Mouse (Mus musculus) liver, embryonic 11.5 days (tissue): ENCODE results near the gene Fbp2. TPM values are rescaled to one million over a fixed set of nuclear protein-coding genes. Genes with fewer than 3 reads are reported as not detected.
"Not testable (repeated sequence)": the region's sequence is repeated elsewhere in the genome, so short reads cannot be mapped to it uniquely, and the experiment has no call there.

ENCODE experiments used
- ATAC-seq: fragments of 200-750 bp; cut with Nextera tagmentation; replicated peaks from 2 replicates; pipeline ENCODE4 v1.8.0; 2017; ENCODE audit warnings: moderate number of reproducible peaks, mild to moderate bottlenecking, moderate TSS enrichment, moderate library complexity; ENCODE audit not compliant: low FRiP score
- DNase-seq: peaks from one replicate; pipeline ENCODE4 v3.0.0-alpha.2; 2017; ENCODE audit warnings: low spot score
- H3K27ac ChIP-seq: fragments of 300-500 bp; sonication (generic); 2 replicates; pipeline ENCODE4 v1.5.1; 2014; ENCODE audit warnings: mild to moderate bottlenecking, low read depth, low read length, control low read depth
- H3K27me3 ChIP-seq: fragments of 300-500 bp; sonication (generic); replicated peaks from 2 replicates; pipeline ENCODE4 v1.6.1; 2014; ENCODE audit warnings: low read length, mixed read lengths; ENCODE audit not compliant: control insufficient read depth, insufficient read depth
- H3K36me3 ChIP-seq: fragments of 300-500 bp; sonication (generic); 2 replicates; pipeline ENCODE4 v1.6.1; 2014; ENCODE audit warnings: mild to moderate bottlenecking, low read length, moderate library complexity, mixed read lengths; ENCODE audit not compliant: control insufficient read depth, insufficient read depth
- H3K4me1 ChIP-seq: fragments of 300-500 bp; sonication (generic); replicated peaks from 2 replicates; pipeline ENCODE4 v1.6.1; 2014; ENCODE audit warnings: low read length, mixed read lengths; ENCODE audit not compliant: control insufficient read depth, insufficient read depth
- H3K4me2 ChIP-seq: fragments of 300-500 bp; sonication (generic); 2 replicates; pipeline ENCODE4 v1.6.1; 2014; ENCODE audit warnings: mild to moderate bottlenecking, control low read depth, moderate library complexity
- H3K4me3 ChIP-seq: fragments of 300-500 bp; sonication (generic); 2 replicates; pipeline ENCODE4 v1.5.1; 2014; ENCODE audit warnings: low read depth, low read length, control low read depth
- H3K9ac ChIP-seq: fragments of 300-500 bp; sonication (generic); 2 replicates; pipeline ENCODE4 v1.6.1; 2014; ENCODE audit warnings: low read depth, low read length, control low read depth
- H3K9me3 ChIP-seq: fragments of 300-500 bp; sonication (generic); 2 replicates; pipeline ENCODE4 v1.6.1; 2016; ENCODE audit warnings: low read length, inconsistent platforms, mixed read lengths; ENCODE audit not compliant: control insufficient read depth
- WGBS: fragments of 180-500 bp; shearing (Covaris S2); extraction: QIAGEN DNeasy Blood & Tissue Kit; methylation state at CpG from one replicate; pipeline ENCODE4 v1.1.7; 2014; 5-methylcytosine and 5-hydroxymethylcytosine counted together
- polyA plus RNA-seq: library from polyadenylated mRNA; unstranded; fragments of >200 nt; fragmentation: Nextera tagmentation; extraction: Ambion mirVana; gene quantifications from 2 replicates; pipeline ENCODE4 v1.2.1, GENCODE M21; 2014

The Fbp2 gene
- polyA plus RNA-seq, 1 experiment from 2014 or later = not detected

DNA sequence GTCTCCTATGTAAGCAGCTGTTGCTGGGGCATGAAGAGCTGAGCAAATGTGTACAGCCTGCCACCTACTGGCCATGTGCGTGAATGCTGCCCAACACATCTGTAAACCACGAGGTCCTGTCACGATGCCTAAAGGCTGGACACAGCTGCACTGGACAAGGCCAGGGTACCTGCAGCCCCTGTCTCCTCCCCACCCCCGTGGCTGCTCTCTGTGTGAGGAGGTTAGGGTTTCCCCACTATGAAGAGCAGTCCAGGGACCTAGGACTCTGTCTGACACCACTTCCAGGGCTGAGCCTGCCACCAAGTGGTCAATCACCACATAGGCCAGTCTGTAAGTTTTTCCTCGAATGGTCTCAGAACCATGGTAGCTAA lies 1.9 kb downstream of the Fbp2 start:
- peak overlapping the region; percentile 21 for H3K4me3 ChIP-seq
- peak overlapping the region; percentile 64 for H3K4me2 ChIP-seq
- DNase-seq (peak; percentile 81), ATAC-seq (peak; percentile 86)
- H3K27ac ChIP-seq = no peak overlapping the region
- no peaks in the 10 kb centered on the region for H3K36me3 ChIP-seq
- no peaks in the 10 kb centered on the region for H3K9me3 ChIP-seq
- no peaks in the 10 kb centered on the region for H3K27me3 ChIP-seq
- 3% methylated on average over 5 of the region's 5 CpGs for WGBS
- H3K9ac ChIP-seq = peak overlapping the region; percentile 20; the same call in 1 of the 2 replicates
- H3K4me1 ChIP-seq = no peaks in the 10 kb centered on the region; the same call in 1 of the 2 replicates

DNA sequence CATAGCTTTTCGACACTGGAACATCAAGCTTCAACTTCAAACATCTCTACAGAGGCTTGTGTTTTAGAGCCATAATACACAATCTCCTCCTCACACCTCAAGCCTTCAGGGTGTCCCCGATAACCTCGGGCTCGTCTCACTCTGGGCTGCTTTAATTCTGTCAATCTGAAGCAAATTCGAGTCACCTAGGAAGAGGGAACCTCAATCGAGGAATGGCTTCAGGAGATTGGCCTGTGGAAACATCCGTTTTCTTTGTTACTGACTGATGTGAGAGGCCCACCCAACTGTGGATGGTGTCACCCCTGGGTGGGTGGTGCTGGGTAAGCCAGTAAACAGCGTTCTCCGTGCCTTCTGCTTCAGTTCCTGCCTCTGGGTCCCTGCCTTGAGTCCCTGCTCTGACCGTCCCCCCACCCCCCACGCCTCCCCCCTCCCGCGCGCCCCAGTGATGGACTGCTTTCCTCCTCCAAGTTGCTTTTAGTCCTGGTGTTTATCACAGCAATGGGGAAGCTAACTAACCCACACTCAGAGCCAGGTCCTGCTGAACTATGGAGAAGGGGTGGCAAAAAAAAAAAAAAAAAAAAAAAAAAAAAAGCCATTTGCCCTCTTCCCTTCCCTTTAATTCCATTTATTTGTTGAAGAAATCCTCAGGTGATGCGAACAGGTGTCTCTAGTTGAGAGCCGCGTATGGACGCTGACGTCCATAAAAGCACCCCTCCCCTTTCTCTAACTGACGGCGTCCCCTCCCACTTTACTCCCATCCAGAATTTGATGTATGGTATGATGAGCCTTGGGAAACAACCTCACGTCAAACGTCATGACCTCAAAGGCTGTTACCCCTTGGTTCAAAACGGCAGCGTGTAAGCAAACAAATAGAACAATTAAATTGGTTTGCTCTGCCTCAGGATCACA lies 2.6 kb downstream of the Fbp2 start:
- no peaks in the 10 kb centered on the region for H3K36me3 ChIP-seq
- 25% methylated on average over 25 of the region's 25 CpGs for WGBS
- peak overlapping the region; percentile 21 for H3K4me3 ChIP-seq
- DNase-seq (no peak), ATAC-seq (no peak)
- H3K4me1 ChIP-seq = no peaks in the 10 kb centered on the region; the same call in 1 of the 2 replicates
- no peak overlapping the region for H3K27ac ChIP-seq
- no peak overlapping the region for H3K9ac ChIP-seq
- H3K9me3 ChIP-seq = no peaks in the 10 kb centered on the region
- peak overlapping the region; percentile 64 for H3K4me2 ChIP-seq
- H3K27me3 ChIP-seq = no peaks in the 10 kb centered on the region

DNA sequence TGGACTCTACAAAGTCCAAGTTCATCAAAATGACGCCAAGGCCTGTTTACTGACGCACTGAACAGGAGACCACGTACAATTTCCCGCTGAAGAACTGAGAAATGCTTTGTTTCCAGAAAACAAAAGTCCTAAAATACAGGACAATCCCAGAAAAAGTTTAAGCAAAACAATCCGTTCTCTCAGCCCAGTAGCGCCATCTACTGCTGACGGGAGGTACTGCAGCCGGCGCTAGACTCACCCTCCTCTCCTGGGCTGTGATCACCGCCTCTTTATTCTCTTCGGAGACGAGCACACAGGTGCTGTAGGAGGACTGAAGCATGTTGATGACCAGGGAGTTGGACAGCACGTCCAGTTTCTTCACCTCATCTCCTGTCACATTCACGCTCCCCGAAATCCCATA lies 3.6 kb downstream of the Fbp2 start:
- no peaks in the 10 kb centered on the region; the same call in 1 of the 2 replicates for H3K4me1 ChIP-seq
- DNase-seq = peak; percentile 65
- H3K27ac ChIP-seq = no peak overlapping the region
- H3K9ac ChIP-seq = no peak overlapping the region
- WGBS = 9% methylated on average over 15 of the region's 15 CpGs
- H3K36me3 ChIP-seq = no peaks in the 10 kb centered on the region
- peak overlapping the region; percentile 16; the same call in 1 of the 2 replicates for H3K4me2 ChIP-seq
- ATAC-seq = no peak
- no peak overlapping the region for H3K4me3 ChIP-seq
- no peaks in the 10 kb centered on the region for H3K9me3 ChIP-seq
- no peaks in the 10 kb centered on the region for H3K27me3 ChIP-seq

DNA sequence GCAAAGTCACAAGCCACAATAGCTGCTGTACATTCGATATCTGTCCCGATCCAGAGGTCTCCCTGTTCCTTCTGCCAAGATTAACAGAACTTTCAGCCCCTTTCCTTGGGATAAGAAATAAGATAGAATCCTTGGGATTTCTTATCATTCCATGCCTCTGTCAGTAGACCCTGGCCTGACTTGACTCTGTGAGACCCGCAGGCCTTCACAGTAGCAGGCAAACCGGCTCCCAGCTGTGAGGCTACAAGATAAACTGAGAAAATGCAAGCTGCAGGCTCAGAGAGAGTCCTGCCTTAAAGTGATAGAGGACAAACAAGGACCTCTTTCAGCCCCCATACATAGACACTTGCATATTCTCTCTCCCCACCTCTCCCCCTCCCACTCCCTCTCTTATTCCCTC lies 24.9 kb downstream of the Fbp2 start:
- DNase-seq (no peak), ATAC-seq (no peak)
- no peak overlapping the region for H3K9ac ChIP-seq
- no peak overlapping the region for H3K4me3 ChIP-seq
- H3K36me3 ChIP-seq = no peaks in the 10 kb centered on the region
- no peaks in the 10 kb centered on the region for H3K27me3 ChIP-seq
- 26% methylated on average over 4 of the region's 4 CpGs for WGBS
- no peak overlapping the region for H3K4me2 ChIP-seq
- no peak overlapping the region for H3K27ac ChIP-seq
- no peaks in the 10 kb centered on the region for H3K9me3 ChIP-seq
- no peaks in the 10 kb centered on the region for H3K4me1 ChIP-seq

DNA sequence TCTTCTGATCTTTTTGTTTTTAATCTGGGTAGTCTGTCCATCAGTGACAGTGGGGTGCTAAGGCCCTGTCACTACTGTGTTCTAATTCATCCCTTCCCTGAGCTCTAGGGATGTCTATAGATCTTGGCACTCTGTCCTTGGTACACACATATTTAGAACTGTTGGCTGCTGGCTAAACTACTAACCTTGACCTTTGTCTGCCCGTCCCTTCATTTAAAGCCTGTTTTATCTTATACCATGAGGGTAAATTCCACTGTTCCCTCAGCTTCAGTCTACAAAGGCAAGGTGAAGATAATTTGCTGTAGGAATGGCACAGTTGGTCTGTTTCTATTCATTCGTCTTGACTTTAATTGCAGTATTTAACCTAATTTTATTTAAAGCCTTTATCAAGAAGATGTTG lies 26.0 kb downstream of the Fbp2 start:
- no peak overlapping the region for H3K4me2 ChIP-seq
- no peaks in the 10 kb centered on the region for H3K36me3 ChIP-seq
- no peak overlapping the region for H3K27ac ChIP-seq
- 68% methylated on average over 2 of the region's 2 CpGs for WGBS
- ATAC-seq (no peak), DNase-seq (no peak)
- no peak overlapping the region for H3K4me3 ChIP-seq
- H3K9ac ChIP-seq = no peak overlapping the region
- H3K9me3 ChIP-seq = no peaks in the 10 kb centered on the region
- no peaks in the 10 kb centered on the region for H3K4me1 ChIP-seq
- H3K27me3 ChIP-seq = no peaks in the 10 kb centered on the region

DNA sequence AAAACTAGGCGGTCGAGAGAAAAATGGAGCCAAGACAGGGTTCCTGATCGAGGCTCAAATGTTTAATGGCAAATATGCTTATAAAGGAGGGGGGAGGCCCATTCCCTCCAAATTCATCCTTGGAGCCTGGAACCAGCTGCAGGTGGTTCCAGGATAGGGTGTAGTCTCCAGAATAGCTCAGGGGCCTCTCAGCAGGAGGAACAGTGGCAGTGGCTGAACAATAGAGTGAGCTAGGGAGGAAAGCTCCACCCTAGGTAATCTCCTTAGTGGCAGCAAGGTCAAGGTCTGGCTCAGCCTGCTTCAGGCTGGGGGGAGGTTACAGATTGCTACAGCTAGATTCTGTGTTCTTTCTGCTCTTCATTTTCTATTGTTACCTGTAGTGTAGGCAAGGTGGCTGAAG lies 42.5 kb downstream of the Fbp2 start:
- H3K4me3 ChIP-seq, H3K4me1 ChIP-seq, ATAC-seq, H3K4me2 ChIP-seq, H3K27me3 ChIP-seq, H3K9me3 ChIP-seq, H3K27ac ChIP-seq, H3K36me3 ChIP-seq, DNase-seq, H3K9ac ChIP-seq: not testable (repeated sequence)
- WGBS = 83% methylated on average over 3 of the region's 3 CpGs

DNA sequence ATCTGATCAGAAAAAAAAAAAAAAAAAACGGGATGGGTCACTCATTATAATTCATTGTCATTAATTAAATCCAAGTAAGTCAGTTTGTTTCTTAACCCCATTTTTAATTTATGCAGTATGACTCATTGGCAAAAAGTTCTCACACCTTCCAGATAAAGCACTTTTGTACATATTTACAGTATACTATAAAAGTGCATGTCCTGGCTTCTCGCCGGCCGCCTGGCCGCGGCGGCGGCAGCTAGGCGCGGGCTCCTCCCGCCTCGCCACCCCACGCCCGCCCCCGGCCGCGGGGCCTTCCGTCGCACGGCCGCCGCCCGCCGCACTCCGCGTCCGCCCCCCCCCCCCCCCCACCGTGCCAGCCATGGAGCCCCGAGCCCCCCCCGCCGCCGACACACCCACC lies 45.5 kb downstream of the Fbp2 start:
- no peaks in the 10 kb centered on the region for H3K27me3 ChIP-seq
- ATAC-seq (no peak), DNase-seq (no peak)
- H3K4me2 ChIP-seq = peak overlapping the region; percentile 61
- H3K9ac ChIP-seq = no peak overlapping the region
- peak overlapping the region; percentile 41 for H3K4me3 ChIP-seq
- 5% methylated on average over 24 of the region's 32 CpGs for WGBS
- no peak overlapping the region for H3K27ac ChIP-seq
- no peaks in the 10 kb centered on the region for H3K4me1 ChIP-seq
- no peaks in the 10 kb centered on the region for H3K36me3 ChIP-seq
- no peaks in the 10 kb centered on the region for H3K9me3 ChIP-seq

DNA sequence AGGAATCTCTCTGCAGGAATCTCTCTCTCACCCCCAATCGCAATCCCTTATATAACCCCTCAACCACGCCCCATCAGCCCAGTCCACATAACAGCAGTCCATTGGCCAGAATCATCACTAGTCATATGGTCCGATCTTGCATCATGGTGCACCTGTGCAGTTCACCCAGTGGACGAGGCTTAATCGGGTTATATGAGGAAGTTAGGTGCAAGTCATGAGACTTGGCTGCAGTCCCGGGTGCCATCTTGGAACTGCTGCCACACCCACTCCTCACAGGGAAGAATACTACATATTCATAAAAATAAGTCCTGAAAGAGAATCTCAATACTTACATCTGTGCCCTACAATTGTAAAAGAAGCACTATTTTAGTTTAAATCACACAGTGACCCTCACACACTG lies 50.2 kb downstream of the Fbp2 start:
- not testable (repeated sequence) for ATAC-seq, DNase-seq, H3K4me1 ChIP-seq, H3K4me3 ChIP-seq, H3K27me3 ChIP-seq, H3K36me3 ChIP-seq, H3K27ac ChIP-seq, H3K4me2 ChIP-seq, H3K9me3 ChIP-seq, H3K9ac ChIP-seq
- WGBS = 86% methylated on average over 6 of the region's 6 CpGs
